Mouse (Mus musculus): ENCODE results near the gene Pax5. TPM values are rescaled to one million over a fixed set of nuclear protein-coding genes. Genes with fewer than 3 reads are reported as not detected.

Gene Pax5
- total RNA-seq, 2 experiments from 2014 or later, result 0.17 to 0.18 TPM

DNA sequence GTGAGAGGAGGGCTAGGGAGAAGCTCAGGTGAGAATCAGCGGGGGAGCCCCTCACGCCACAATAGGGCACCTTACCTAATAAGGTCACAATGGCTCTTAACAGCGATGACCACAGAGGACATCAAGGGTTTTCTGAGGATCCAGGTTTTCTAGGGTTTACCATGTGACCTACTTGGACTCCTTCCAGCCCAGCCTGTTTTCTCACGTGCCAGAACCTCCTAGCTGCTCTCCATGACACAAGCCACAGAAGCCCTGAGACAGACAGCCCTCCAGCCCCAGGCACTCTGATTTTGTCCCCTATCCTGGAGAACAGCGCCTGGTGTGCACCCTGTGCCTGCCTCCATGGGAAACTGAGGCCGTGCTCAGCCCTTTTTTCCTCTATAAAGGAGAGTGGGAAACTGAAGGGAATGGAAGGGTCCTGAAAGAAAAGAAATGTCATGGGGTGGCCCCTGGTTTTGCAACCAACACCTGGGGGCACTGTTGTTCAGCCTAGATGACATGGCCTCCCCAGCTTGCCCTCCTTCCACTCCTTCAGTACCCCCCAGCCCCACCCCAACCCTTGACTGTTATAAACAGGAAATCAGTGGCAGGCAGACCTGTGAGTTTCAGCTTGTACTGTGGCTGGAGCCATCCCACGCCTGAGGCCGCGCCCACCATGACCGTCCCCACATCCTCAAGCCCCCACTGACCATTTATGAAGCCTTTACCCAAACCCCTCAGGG, 37.9 kb downstream of the Pax5 start:
- no peak for DNase-seq (ENCODE audit: extremely low spot score in 1 of 2, low spot score in 2 of 2)
- intact Hi-C loops (cut with DNase I), result no loop called here

DNA sequence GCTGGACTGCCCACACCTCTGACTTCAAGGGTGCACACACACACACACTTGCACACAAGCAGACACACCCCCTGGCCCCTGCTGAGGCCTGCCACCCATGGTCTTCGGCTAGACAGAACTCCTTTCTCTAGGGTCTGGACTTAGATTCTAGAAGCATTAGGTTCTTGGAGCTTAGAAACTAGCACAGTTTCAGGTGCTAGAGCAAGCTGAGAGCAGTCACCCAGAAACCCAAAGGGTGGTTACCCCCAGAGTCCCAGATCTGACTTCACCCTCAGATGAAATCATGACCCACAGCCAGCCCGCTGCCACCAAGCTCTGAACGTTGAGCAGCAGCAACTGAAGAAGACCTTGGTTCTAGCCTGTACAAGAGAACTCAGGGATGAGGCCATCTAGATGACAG, 38.8 kb downstream of the Pax5 start:
- no peak for DNase-seq (ENCODE audit: extremely low spot score in 1 of 2, low spot score in 2 of 2)
- intact Hi-C loops (cut with DNase I), result no loop called here

GRCm38 (mm10) chr4:44671035-44671434, 39.3 kb downstream of the Pax5 start:
- intact Hi-C loops (cut with DNase I), result no loop called here
- no peak for DNase-seq (ENCODE audit: extremely low spot score in 1 of 2, low spot score in 2 of 2)

DNA sequence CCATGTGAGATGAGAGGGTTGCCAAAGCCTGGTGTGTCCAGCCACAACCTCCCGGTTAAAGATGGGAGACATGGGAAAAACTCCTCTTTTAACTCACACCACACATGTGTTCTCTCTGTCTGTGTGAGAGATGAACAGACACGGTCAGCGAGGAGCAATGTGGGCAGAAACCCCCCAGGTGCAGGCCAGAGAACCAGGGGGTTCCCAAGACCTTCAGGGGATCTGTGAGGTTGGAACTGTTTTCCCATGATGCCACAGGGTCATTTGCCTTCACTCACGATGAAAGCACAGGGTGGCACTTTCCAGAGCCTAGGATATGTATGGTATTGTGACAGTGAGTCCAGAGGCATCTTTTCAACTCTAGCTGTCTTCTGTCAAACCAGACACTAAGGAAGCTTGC, 39.9 kb downstream of the Pax5 start:
- intact Hi-C loops (cut with DNase I), result no loop called here
- DNase-seq (ENCODE audit: extremely low spot score in 1 of 2, low spot score in 2 of 2), result no peak

GRCm38 (mm10) chr4:44669485-44670181, 40.7 kb downstream of the Pax5 start:
- no peak for DNase-seq (ENCODE audit: extremely low spot score in 1 of 2, low spot score in 2 of 2)
- intact Hi-C loops (cut with DNase I), result loop anchor here (10.0 kb wide), 1 partner anchor 345 kb away; no protein-coding TSS in a partner anchor

GRCm38 (mm10) chr4:44668574-44668973, 41.7 kb downstream of the Pax5 start:
- intact Hi-C loops (cut with DNase I), result loop anchor here (10.0 kb wide), 1 partner anchor 344 kb away; no protein-coding TSS in a partner anchor
- no peak for DNase-seq (ENCODE audit: extremely low spot score in 1 of 2, low spot score in 2 of 2)

- intact Hi-C loops (cut with DNase I), result loop anchor here (10.0 kb wide), 1 partner anchor 343 kb away; no protein-coding TSS in a partner anchor
- no peak for DNase-seq (ENCODE audit: extremely low spot score in 1 of 2, low spot score in 2 of 2)
Observed at GRCm38 (mm10) chr4:44668172-44668571, 42.1 kb downstream of the Pax5 start.

GRCm38 (mm10) chr4:44667369-44667768, 42.9 kb downstream of the Pax5 start:
- no peak for DNase-seq (ENCODE audit: extremely low spot score in 1 of 2, low spot score in 2 of 2)
- intact Hi-C loops (cut with DNase I), result loop anchor here (10.0 kb wide), 1 partner anchor 343 kb away; no protein-coding TSS in a partner anchor

- no peak for DNase-seq (ENCODE audit: extremely low spot score in 1 of 2, low spot score in 2 of 2)
- intact Hi-C loops (cut with DNase I), result loop anchor here (10.0 kb wide), 1 partner anchor 340 kb away; no protein-coding TSS in a partner anchor
Observed at GRCm38 (mm10) chr4:44664767-44665056, 45.6 kb downstream of the Pax5 start.

GRCm38 (mm10) chr4:44664004-44664766, 46.1 kb downstream of the Pax5 start:
- intact Hi-C loops (cut with DNase I), result loop anchor here (10.0 kb wide), 1 partner anchor 339 kb away; no protein-coding TSS in a partner anchor
- peak in 1 of 2 experiments; percentile 48 for DNase-seq (ENCODE audit: extremely low spot score in 1 of 2, low spot score in 2 of 2)

- intact Hi-C loops (cut with DNase I), result loop anchor here (10.0 kb wide), 1 partner anchor 339 kb away; no protein-coding TSS in a partner anchor
- DNase-seq (ENCODE audit: extremely low spot score in 1 of 2, low spot score in 2 of 2), result no peak
Observed at GRCm38 (mm10) chr4:44663489-44663888, 46.8 kb downstream of the Pax5 start.

DNA sequence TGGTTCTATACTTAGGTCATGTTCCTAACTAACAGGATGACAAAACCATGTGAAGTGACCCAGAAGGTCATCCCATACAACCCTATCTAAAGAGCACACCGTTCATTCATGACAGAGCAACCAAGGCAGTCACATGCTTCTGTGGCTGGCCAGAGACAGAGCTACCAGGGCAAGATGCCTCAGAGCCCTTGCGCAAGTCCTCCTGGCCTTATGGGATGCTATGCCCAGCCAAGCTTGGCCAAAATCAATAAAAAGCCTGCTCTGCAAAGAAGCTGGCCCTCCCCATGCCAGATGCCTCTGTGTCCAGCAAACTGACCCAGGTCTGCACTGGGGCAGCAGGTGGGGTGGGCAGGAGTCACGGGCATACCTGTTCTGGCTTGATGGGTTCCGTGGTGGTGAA, 65.1 kb downstream of the Pax5 start:
- intact Hi-C loops (cut with DNase I), result no loop called here

GRCm38 (mm10) chr4:44641831-44642587, 68.3 kb downstream of the Pax5 start:
- intact Hi-C loops (cut with DNase I), result no loop called here
- no peak for DNase-seq (ENCODE audit: extremely low spot score in 1 of 2, low spot score in 2 of 2)

More for the DNA sequence above, 65.1 kb downstream of the Pax5 start:
- no peak for DNase-seq (ENCODE audit: extremely low spot score in 1 of 2, low spot score in 2 of 2)

DNA sequence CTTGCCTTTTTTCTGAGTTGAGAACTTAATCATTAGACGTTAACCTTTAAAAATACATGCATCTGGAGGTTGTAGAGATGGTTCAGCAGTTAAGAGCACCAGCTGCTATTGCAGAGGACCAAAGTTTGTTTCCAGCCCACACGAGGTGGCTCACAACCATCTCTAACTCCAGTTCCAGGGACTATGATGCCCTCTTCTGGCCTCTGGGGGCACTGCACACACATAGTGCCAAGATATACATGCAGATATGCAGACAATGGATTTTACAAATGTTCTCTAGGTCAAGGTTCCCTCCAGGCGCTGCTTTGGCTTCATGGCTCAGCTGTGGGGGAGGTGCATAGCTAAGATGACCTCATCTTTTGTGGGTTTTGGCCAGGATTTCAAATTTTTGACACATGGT, 74.7 kb downstream of the Pax5 start:
- intact Hi-C loops (cut with DNase I), result no loop called here
- DNase-seq (ENCODE audit: extremely low spot score in 1 of 2, low spot score in 2 of 2), result no peak

DNA sequence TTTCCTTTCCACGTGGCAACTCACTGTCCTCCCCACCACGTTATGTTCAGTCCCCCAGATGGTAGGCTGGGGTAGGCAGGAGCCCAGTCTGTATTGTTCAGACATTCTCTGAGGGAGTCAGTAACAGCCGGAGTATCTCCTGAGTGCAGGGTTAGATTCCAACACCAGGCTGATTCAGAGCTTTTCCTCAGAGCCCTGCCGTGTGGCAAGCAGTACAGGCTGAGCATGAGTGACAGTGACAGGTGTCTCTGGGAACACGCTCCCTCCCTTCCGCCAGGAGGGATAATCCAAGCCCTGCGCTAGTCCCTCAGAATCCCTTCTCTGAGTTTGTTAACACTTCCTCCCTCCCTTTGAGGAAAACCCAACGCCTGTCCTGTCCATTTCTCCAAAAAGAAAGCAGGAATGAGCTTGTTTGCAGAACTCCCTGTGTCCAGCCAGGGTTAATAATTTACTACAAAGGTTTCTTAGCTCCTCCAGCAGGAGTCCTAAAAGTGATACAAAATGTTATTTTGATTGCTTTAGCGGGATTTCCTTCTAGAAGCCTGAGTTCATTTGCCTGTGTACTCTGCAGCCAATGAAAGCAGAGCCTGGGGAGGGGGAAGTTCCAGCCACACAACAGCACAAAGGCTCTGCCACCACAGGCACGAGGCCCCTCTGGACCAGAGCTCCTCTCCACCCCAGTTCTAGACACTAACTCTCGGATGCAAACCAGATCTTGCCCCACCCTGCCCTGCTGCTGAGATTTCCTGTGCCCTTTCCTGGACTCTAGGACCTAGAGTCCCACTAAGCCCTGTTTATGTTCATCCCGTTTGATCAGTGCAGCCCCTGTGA, 76.4 kb downstream of the Pax5 start:
- DNase-seq (ENCODE audit: extremely low spot score in 1 of 2, low spot score in 2 of 2), result no peak
- intact Hi-C loops (cut with DNase I), result no loop called here

DNA sequence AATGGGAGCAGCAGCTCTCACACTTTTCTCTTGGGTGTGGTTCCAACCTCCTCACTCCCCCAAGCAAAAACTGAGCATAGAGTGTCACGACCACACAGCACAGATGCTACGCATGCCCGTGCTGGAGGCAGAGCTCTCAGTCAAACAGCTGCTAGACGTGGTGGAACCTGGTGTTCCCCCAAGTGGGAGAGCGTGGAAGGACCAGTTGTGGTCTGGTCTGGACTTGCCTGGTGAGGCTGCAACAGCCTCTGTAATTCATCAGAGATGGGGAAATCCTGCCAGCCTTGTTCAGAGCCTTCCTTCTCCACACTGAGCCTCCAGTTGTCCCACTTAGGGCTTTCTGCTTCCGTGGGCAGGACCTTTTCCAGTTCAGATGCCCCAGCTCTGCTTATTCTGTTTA, 80.2 kb downstream of the Pax5 start:
- DNase-seq (ENCODE audit: extremely low spot score in 1 of 2, low spot score in 2 of 2), result no peak
- intact Hi-C loops (cut with DNase I), result no loop called here

DNA sequence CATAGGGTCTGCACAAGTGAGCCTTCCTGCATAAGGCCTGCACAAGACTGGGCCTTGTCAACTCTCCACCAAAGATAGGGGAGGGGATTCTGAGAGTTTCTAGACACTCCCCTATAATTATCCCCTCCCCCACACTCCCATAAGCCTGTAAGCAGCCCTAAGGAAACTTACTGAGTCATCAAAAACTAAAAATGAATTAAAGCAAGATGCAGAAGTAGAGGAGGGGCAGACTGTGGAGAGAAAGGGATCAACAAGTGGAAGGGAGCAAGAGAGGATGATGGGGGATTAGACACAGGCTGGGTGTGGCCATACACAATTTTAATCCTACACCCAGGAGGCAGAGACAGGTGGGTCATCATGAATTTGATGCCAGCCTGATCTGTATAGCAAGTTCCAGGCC, 82.4 kb downstream of the Pax5 start:
- intact Hi-C loops (cut with DNase I), result no loop called here
- DNase-seq (ENCODE audit: extremely low spot score in 1 of 2, low spot score in 2 of 2), result no peak

DNA sequence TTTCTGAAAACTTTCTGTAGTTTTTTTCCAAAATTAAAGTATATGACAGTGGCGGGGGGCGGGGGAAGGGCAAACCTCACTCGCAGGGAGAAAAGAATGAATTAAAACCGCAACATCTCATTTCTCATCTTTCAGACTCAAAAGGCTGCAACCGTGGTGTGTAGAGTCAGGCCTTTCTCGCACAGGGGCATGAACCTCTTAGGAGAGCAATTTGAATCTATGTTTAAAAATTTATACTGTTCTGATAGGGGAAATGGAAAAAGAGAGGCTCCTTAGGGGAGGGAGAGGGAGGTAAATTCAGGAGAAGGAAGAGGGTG, 85.2 kb downstream of the Pax5 start:
- no peak for DNase-seq (ENCODE audit: extremely low spot score in 1 of 2, low spot score in 2 of 2)
- intact Hi-C loops (cut with DNase I), result no loop called here
